Mouse (Mus musculus): ENCODE results near the gene Clstn3. TPM values are rescaled to one million over a fixed set of nuclear protein-coding genes. Genes with fewer than 3 reads are reported as not detected.
"Not testable (repeated sequence)": the region's sequence is repeated elsewhere in the genome, so short reads cannot be mapped to it uniquely, and the experiment has no call there.

Gene Clstn3
- polyA plus RNA-seq, 1 experiment = 4.6 TPM

- WGBS = 90% methylated on average over 10 of the region's 10 CpGs
- TF ChIP-seq POLR2A (IDR thresholded peaks at IDR 0.05; ENCODE audit: borderline replicate concordance, control insufficient read depth, low read depth, low read length) (no peak), CTCF (IDR thresholded peaks at IDR 0.05; ENCODE audit: control insufficient read depth, insufficient read depth, low read length) (no peak)
- H3K27ac ChIP-seq (ENCODE audit: control insufficient read depth, insufficient read depth, low read depth, low read length, poor library complexity) = no peak overlapping the region
- H3K4me3 ChIP-seq (replicated peaks; ENCODE audit: control insufficient read depth, low read depth, low read length) = no peak overlapping the region
- H3K4me1 ChIP-seq (ENCODE audit: control insufficient read depth, insufficient read depth, low read length) = no peaks in the 10 kb centered on the region
Observed at GRCm38 (mm10) chr6:124406326-124406725, 58.3 kb downstream of the Clstn3 start.

DNA sequence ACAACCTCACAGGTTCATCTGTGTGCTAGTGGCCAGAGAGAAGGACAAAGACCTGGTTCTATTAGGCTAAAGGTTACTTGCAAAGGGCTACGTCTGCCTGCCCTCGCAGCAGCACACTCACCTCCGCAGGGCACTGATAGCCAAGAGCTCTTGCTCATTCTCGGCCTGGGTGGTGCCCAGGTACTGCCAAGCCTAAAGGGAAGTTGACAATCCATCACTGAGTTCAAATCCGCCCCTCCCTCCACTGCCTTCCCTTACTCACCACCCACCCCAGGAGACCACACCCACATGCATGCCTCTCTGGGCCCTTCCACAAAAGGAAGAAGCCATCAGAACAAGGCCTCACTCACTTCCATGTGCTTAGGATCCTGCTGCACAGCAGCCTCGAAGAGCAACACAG, 64.9 kb downstream of the Clstn3 start:
- 77% methylated on average over 6 of the region's 6 CpGs for WGBS
- Histone ChIP-seq H3K27ac (ENCODE audit: control insufficient read depth, insufficient read depth, low read depth, low read length, poor library complexity) (no peak overlapping the region), H3K4me3 (replicated peaks; ENCODE audit: control insufficient read depth, low read depth, low read length) (no peak overlapping the region), H3K4me1 (ENCODE audit: control insufficient read depth, insufficient read depth, low read length) (no peaks in the 10 kb centered on the region; the same call in 1 of the 2 replicates)
- TF ChIP-seq CTCF (IDR thresholded peaks at IDR 0.05; ENCODE audit: control insufficient read depth, insufficient read depth, low read length) (no peak), POLR2A (IDR thresholded peaks at IDR 0.05; ENCODE audit: borderline replicate concordance, control insufficient read depth, low read depth, low read length) (no peak)

- 85% methylated on average over 3 of the region's 3 CpGs for WGBS
- not testable (repeated sequence) for H3K4me3 ChIP-seq (replicated peaks; ENCODE audit: control insufficient read depth, low read depth, low read length); H3K27ac ChIP-seq (ENCODE audit: control insufficient read depth, insufficient read depth, low read depth, low read length, poor library complexity); H3K4me1 ChIP-seq (ENCODE audit: control insufficient read depth, insufficient read depth, low read length)
Observed at GRCm38 (mm10) chr6:124394991-124395390, 69.6 kb downstream of the Clstn3 start.

Other genes starting within 250 kb of the Clstn3 start
- gene Vmn2r27, start 232.9 kb downstream of the Clstn3 start, polyA plus RNA-seq (2011; ENCODE audit: insufficient read depth, insufficient read length, low replicate concordance, missing spikeins) = not detected in 2 replicates
- 8.3 and 14.5 TPM in 2 replicates for gene Cd163, start 160.1 kb downstream of the Clstn3 start, polyA plus RNA-seq (2011; ENCODE audit: insufficient read depth, insufficient read length, low replicate concordance, missing spikeins)
- gene Pex5, start 49.7 kb downstream of the Clstn3 start, polyA plus RNA-seq (2011; ENCODE audit: insufficient read depth, insufficient read length, low replicate concordance, missing spikeins) = 11.0 and 16.6 TPM in 2 replicates
- gene C1rl, start 28.3 kb upstream of the Clstn3 start, polyA plus RNA-seq (2011; ENCODE audit: insufficient read depth, insufficient read length, low replicate concordance, missing spikeins) = 2.4 and 8.5 TPM in 2 replicates
- 4.5 and 8.9 TPM in 2 replicates for gene C1ra, start 47.6 kb upstream of the Clstn3 start, polyA plus RNA-seq (2011; ENCODE audit: insufficient read depth, insufficient read length, low replicate concordance, missing spikeins)
- gene C1s1, start 77.6 kb upstream of the Clstn3 start, polyA plus RNA-seq (2011; ENCODE audit: insufficient read depth, insufficient read length, low replicate concordance, missing spikeins) = 5.2 and 6.6 TPM in 2 replicates
- not detected in 2 replicates for gene C1rb, start 105.5 kb upstream of the Clstn3 start, polyA plus RNA-seq (2011; ENCODE audit: insufficient read depth, insufficient read length, low replicate concordance, missing spikeins)
- not detected in 2 replicates for gene C1s2, start 171.3 kb upstream of the Clstn3 start, polyA plus RNA-seq (2011; ENCODE audit: insufficient read depth, insufficient read length, low replicate concordance, missing spikeins)
- 67.0 and 77.5 TPM in 2 replicates for gene Lpcat3, start 198.2 kb upstream of the Clstn3 start, polyA plus RNA-seq (2011; ENCODE audit: insufficient read depth, insufficient read length, low replicate concordance, missing spikeins)
- 101 and 149 TPM in 2 replicates for gene Emg1, start 247.4 kb upstream of the Clstn3 start, polyA plus RNA-seq (2011; ENCODE audit: insufficient read depth, insufficient read length, low replicate concordance, missing spikeins)
- 143 and 213 TPM in 2 replicates for gene Phb2, start 247.5 kb upstream of the Clstn3 start, polyA plus RNA-seq (2011; ENCODE audit: insufficient read depth, insufficient read length, low replicate concordance, missing spikeins)

Measured in bone marrow, adult 2 months (tissue).